Mouse (Mus musculus) intestine, postnatal 0 days (tissue): ENCODE results near the gene Arid5b. TPM values are rescaled to one million over a fixed set of nuclear protein-coding genes. Genes with fewer than 3 reads are reported as not detected.

Experiments used
- ATAC-seq: fragments of 200-750 bp; cut with Nextera tagmentation; 2 replicates; pipeline ENCODE4 v1.8.0; 2017; ENCODE audit warnings: mild to moderate bottlenecking, moderate TSS enrichment, moderate library complexity
- H3K27ac ChIP-seq: fragments of 300-500 bp; sonication (generic); 2 replicates; pipeline ENCODE4 v1.5.1; 2014; ENCODE audit warnings: mild to moderate bottlenecking, low read depth, low read length, moderate library complexity
- H3K27me3 ChIP-seq: fragments of 300-500 bp; sonication (generic); replicated peaks from 2 replicates; pipeline ENCODE4 v1.6.1; 2014; ENCODE audit warnings: low read length, mixed read lengths; ENCODE audit not compliant: control insufficient read depth, insufficient read depth
- H3K36me3 ChIP-seq: fragments of 300-500 bp; sonication (generic); 2 replicates; pipeline ENCODE4 v1.6.1; 2014; ENCODE audit warnings: mild to moderate bottlenecking, moderate library complexity; ENCODE audit not compliant: control insufficient read depth, insufficient read depth
- H3K4me1 ChIP-seq: fragments of 300-500 bp; sonication (generic); replicated peaks from 2 replicates; pipeline ENCODE4 v1.6.1; 2014; ENCODE audit warnings: antibody characterized with exemption, low read length, mixed read lengths; ENCODE audit not compliant: control insufficient read depth, insufficient read depth
- H3K4me2 ChIP-seq: fragments of 300-500 bp; sonication (generic); replicated peaks from 2 replicates; pipeline ENCODE4 v1.6.1; 2014; ENCODE audit warnings: low read depth, mild to moderate bottlenecking, moderate library complexity
- H3K4me3 ChIP-seq: fragments of 300-500 bp; sonication (generic); 2 replicates; pipeline ENCODE4 v1.5.1; 2014; ENCODE audit warnings: low read depth, low read length
- H3K9ac ChIP-seq: fragments of 300-500 bp; sonication (generic); 2 replicates; pipeline ENCODE4 v1.6.1; 2014; ENCODE audit warnings: mild to moderate bottlenecking, low read depth, low read length
- H3K9me3 ChIP-seq: fragments of 300-500 bp; sonication (generic); 2 replicates; pipeline ENCODE4 v1.6.1; 2016; ENCODE audit warnings: mixed run types; ENCODE audit not compliant: control insufficient read depth
- CTCF ChIP-seq: sonication (generic); IDR thresholded peaks from 2 replicates; pipeline ENCODE4 v1.5.1; 2016; ENCODE audit warnings: low read depth, mild to moderate bottlenecking, control low read depth, antibody characterized with exemption, moderate library complexity
- WGBS: fragments of 180-500 bp; shearing (Covaris S2); extraction: QIAGEN DNeasy Blood & Tissue Kit; methylation state at CpG from one replicate; pipeline ENCODE4 v1.1.7; 2014; 5-methylcytosine and 5-hydroxymethylcytosine counted together
- polyA plus RNA-seq: library from polyadenylated mRNA; unstranded; fragments of >200 nt; fragmentation: Nextera tagmentation; extraction: Ambion mirVana; gene quantifications from 2 replicates; pipeline ENCODE4 v1.2.1, GENCODE M21; 2015

Gene Arid5b
- polyA plus RNA-seq, 1 experiment from 2014 or later: 15.1 TPM

DNA sequence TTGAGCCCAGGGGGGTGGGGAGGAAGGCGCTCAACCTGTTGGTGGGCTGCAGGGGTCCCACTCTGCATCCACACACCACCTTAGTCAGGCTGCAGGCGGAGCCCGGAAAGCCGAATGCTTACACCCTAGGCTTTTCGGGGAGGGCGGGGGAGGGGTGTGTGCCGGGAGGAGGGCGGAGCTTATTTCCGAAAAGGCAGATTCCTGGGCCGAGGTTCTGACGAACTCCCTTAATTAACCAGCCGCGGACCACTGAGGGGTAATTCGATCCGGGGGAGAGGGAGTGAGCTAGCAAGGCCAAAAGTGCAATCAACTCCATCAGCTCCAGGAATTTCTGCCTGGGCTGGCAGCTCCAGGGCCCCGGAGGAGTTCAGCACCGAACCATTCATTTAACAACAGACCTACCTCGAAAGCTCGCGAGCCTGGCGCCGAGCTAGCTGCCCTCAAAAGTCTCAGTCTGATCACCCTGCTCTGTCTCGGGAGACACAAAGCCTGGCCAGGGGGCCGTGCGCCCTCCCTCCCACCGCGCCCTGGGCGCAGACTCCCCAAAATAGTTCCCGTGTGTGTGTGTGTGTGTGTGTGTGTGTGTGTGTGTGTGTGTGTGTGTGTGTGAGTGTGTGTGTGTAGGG lies 2.1 kb downstream of the Arid5b start:
- Histone ChIP-seq H3K27me3 (no peaks in the 10 kb centered on the region), H3K4me1 (peaks cover 3% of the 10 kb centered on the region; the same call in 1 of the 2 replicates), H3K27ac (peak overlapping the region; percentile 86), H3K4me2 (peak overlapping the region; percentile 90), H3K36me3 (peaks cover 7% of the 10 kb centered on the region; the same call in 1 of the 2 replicates), H3K9me3 (no peaks in the 10 kb centered on the region), H3K9ac (peak overlapping the region; percentile 64), H3K4me3 (peak overlapping the region; percentile 69)
- TF ChIP-seq CTCF: no peak
- peak; percentile 73 for ATAC-seq
- under 1% methylated on average over 29 of the region's 29 CpGs for WGBS

GRCm38 (mm10) chr10:68274900-68275760 lies 3.4 kb downstream of the Arid5b start:
- WGBS: 24% methylated on average over 18 of the region's 18 CpGs
- Histone ChIP-seq H3K27me3 (no peaks in the 10 kb centered on the region), H3K4me3 (peak overlapping the region; percentile 69), H3K9me3 (no peaks in the 10 kb centered on the region), H3K4me2 (peak overlapping the region; percentile 90), H3K4me1 (peaks cover 3% of the 10 kb centered on the region; the same call in 1 of the 2 replicates), H3K36me3 (peaks cover 7% of the 10 kb centered on the region; the same call in 1 of the 2 replicates), H3K9ac (peak overlapping the region; percentile 31), H3K27ac (no peak overlapping the region)
- no peak for ATAC-seq
- 0 out of 2 replicates have a peak, but pooled peaks have one; percentile 15 for TF ChIP-seq CTCF

- WGBS: 59% methylated on average over 10 of the region's 10 CpGs
- no peak for ATAC-seq
- peaks cover 14% of the 10 kb centered on the region; the same call in 1 of the 2 replicates for H3K36me3 ChIP-seq
- H3K9me3 ChIP-seq: no peaks in the 10 kb centered on the region
- H3K4me3 ChIP-seq: no peak overlapping the region
- H3K9ac ChIP-seq: no peak overlapping the region
- no peak for TF ChIP-seq CTCF
- H3K27ac ChIP-seq: no peak overlapping the region
- no peaks in the 10 kb centered on the region for H3K27me3 ChIP-seq
- peaks cover 8% of the 10 kb centered on the region; the same call in 1 of the 2 replicates for H3K4me1 ChIP-seq
- no peak overlapping the region for H3K4me2 ChIP-seq
Measured at GRCm38 (mm10) chr10:68269789-68270188, 8.8 kb downstream of the Arid5b start.

DNA sequence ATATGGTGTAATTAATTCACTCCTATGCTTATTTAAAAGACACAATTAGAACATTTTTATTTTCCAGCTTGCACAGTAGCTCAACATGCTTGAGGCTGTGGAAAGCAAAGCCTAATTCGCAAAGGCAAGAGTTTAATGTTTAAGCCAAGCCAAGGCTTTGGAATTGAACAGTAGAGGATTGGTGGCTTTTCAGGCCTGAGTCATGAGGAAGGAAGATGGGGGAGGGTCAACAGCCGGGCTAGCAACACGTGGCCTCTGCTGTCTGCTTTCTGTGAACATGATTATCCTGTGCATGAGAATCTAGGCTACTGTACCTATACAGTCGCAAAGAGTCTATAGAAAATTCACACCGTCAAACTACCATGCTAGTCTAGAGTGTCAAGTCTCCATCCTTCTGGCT lies 9.9 kb downstream of the Arid5b start:
- ATAC-seq: peak; percentile 55
- 38% methylated on average over 5 of the region's 5 CpGs for WGBS
- H3K4me3 ChIP-seq: no peak overlapping the region
- H3K36me3 ChIP-seq: peaks cover 13% of the 10 kb centered on the region; the same call in 1 of the 2 replicates
- H3K9me3 ChIP-seq: no peaks in the 10 kb centered on the region
- H3K27me3 ChIP-seq: no peaks in the 10 kb centered on the region
- H3K4me1 ChIP-seq: peaks cover 8% of the 10 kb centered on the region; the same call in 1 of the 2 replicates
- no peak for TF ChIP-seq CTCF
- H3K4me2 ChIP-seq: no peak overlapping the region
- no peak overlapping the region for H3K27ac ChIP-seq
- H3K9ac ChIP-seq: no peak overlapping the region

- Histone ChIP-seq H3K36me3 (0 out of 2 replicates have a peak, but pooled peaks cover 8% of the 10 kb centered on the region), H3K27ac (no peak overlapping the region), H3K4me1 (peaks cover 6% of the 10 kb centered on the region; the same call in 1 of the 2 replicates), H3K27me3 (no peaks in the 10 kb centered on the region), H3K4me2 (no peak overlapping the region), H3K4me3 (no peak overlapping the region), H3K9ac (no peak overlapping the region), H3K9me3 (no peaks in the 10 kb centered on the region)
- 80% methylated on average over 10 of the region's 10 CpGs for WGBS
- no peak for ATAC-seq
- no peak for TF ChIP-seq CTCF
Measured at GRCm38 (mm10) chr10:68263969-68264688, 14.4 kb downstream of the Arid5b start.
